Mouse (Mus musculus) lung, adult 2 months (tissue): ENCODE results near the gene Cntrob. TPM values are rescaled to one million over a fixed set of nuclear protein-coding genes. Genes with fewer than 3 reads are reported as not detected.
"Not testable (repeated sequence)": the region's sequence is repeated elsewhere in the genome, so short reads cannot be mapped to it uniquely, and the experiment has no call there.

Source experiments
- DNase-seq: peaks from one replicate; pipeline ENCODE4 v3.0.0; 2022
- H3K4me1 ChIP-seq: fragments of 200-500 bp; 2 replicates; pipeline ENCODE4 v1.6.1; 2011; ENCODE audit warnings: low read length; ENCODE audit not compliant: control insufficient read depth, insufficient read depth
- H3K4me3 ChIP-seq: fragments of 200-500 bp; replicated peaks from 2 replicates; pipeline ENCODE3; 2011; ENCODE audit warnings: low read depth, mild to moderate bottlenecking, control low read depth, low read length; ENCODE audit errors: extremely low read depth
- CTCF ChIP-seq: fragments of 200-500 bp; IDR thresholded peaks from 2 replicates; pipeline ENCODE4 v1.5.1; 2011; ENCODE audit warnings: mild to moderate bottlenecking, low read length, control low read depth; ENCODE audit not compliant: insufficient read depth
- POLR2A ChIP-seq: fragments of 200-500 bp; IDR thresholded peaks from 2 replicates; pipeline ENCODE4 v1.6.1; 2011; ENCODE audit warnings: low read depth, mild to moderate bottlenecking, control low read depth, low read length, borderline replicate concordance; ENCODE audit errors: extremely low read depth
- WGBS: fragments of 180-500 bp; shearing (Covaris S2); methylation state at CpG from one replicate; pipeline ENCODE4 v1.1.7; 2018; 5-methylcytosine and 5-hydroxymethylcytosine counted together
- polyA plus RNA-seq: library from polyadenylated mRNA; depleted of rRNA; stranded (reverse); fragments of >200 nt; gene quantifications from 2 replicates; pipeline ENCODE4 v1.2.3, GENCODE M21; 2012

Gene Cntrob
- polyA plus RNA-seq, 1 experiment: 6.9 TPM

- Histone ChIP-seq H3K4me3 (no peak overlapping the region), H3K4me1 (peaks cover 6% of the 10 kb centered on the region; the same call in 1 of the 2 replicates)
- WGBS: 31% methylated on average over 9 of the region's 9 CpGs
- no peak for TF ChIP-seq POLR2A
- TF ChIP-seq CTCF: no peak
- DNase-seq: no peak
Observed at GRCm38 (mm10) chr11:69327157-69327442, 3.5 kb upstream of the Cntrob start.

GRCm38 (mm10) chr11:69326408-69327156, 3.0 kb upstream of the Cntrob start:
- TF ChIP-seq CTCF: no peak
- no peak for TF ChIP-seq POLR2A
- Histone ChIP-seq H3K4me3 (peak overlapping the region; percentile 57), H3K4me1 (peaks cover 6% of the 10 kb centered on the region; the same call in 1 of the 2 replicates)
- no peak for DNase-seq
- 3% methylated on average over 45 of the region's 45 CpGs for WGBS

- Histone ChIP-seq H3K4me1 (peaks cover 6% of the 10 kb centered on the region; the same call in 1 of the 2 replicates), H3K4me3 (peak within 1 kb of the TSS; percentile 57)
- TF ChIP-seq POLR2A: peak; percentile 50; the same call in 1 of the 2 replicates
- no peak for TF ChIP-seq CTCF
- DNase-seq: peak; percentile 80
- WGBS: 9% methylated on average over 26 of the region's 26 CpGs
Observed at GRCm38 (mm10) chr11:69325628-69326407, 2.2 kb upstream of the Cntrob start, which contains the start of gene Kcnab3. Gene Kcnab3 (plus strand): TSS chr11:69326258.

GRCm38 (mm10) chr11:69324749-69325148, 1.2 kb upstream of the Cntrob start:
- DNase-seq: no peak
- WGBS: 75% methylated on average over 6 of the region's 6 CpGs
- no peak for TF ChIP-seq POLR2A
- no peak for TF ChIP-seq CTCF
- Histone ChIP-seq H3K4me3 (no peak overlapping the region), H3K4me1 (peaks cover 6% of the 10 kb centered on the region; the same call in 1 of the 2 replicates)

GRCm38 (mm10) chr11:69322693-69323471, 693 bp downstream of the Cntrob start:
- H3K4me3 ChIP-seq: peak overlapping the region; percentile 82
- no peak for TF ChIP-seq CTCF
- TF ChIP-seq POLR2A: no peak
- no peak for DNase-seq
- H3K4me1 ChIP-seq: peaks cover 6% of the 10 kb centered on the region; the same call in 1 of the 2 replicates
- 14% methylated on average over 18 of the region's 18 CpGs for WGBS

GRCm38 (mm10) chr11:69322010-69322409, 1.6 kb downstream of the Cntrob start:
- no peak overlapping the region for H3K4me3 ChIP-seq
- TF ChIP-seq CTCF: no peak
- TF ChIP-seq POLR2A: no peak
- WGBS: 66% methylated on average over 6 of the region's 6 CpGs
- H3K4me1 ChIP-seq: peaks cover 6% of the 10 kb centered on the region; the same call in 1 of the 2 replicates
- no peak for DNase-seq

- TF ChIP-seq CTCF: no peak
- TF ChIP-seq POLR2A: no peak
- Histone ChIP-seq H3K4me3 (no peak overlapping the region), H3K4me1 (peaks cover 6% of the 10 kb centered on the region; the same call in 1 of the 2 replicates)
- no peak for DNase-seq
- 97% methylated on average over 6 of the region's 6 CpGs for WGBS
Observed at GRCm38 (mm10) chr11:69321580-69321979, 2.0 kb downstream of the Cntrob start.

- not testable (repeated sequence) for H3K4me3 ChIP-seq, DNase-seq, H3K4me1 ChIP-seq
- 90% methylated on average over 3 of the region's 3 CpGs for WGBS
Observed at GRCm38 (mm10) chr11:69318000-69318399, 5.6 kb downstream of the Cntrob start.

GRCm38 (mm10) chr11:69316361-69316760, 7.2 kb downstream of the Cntrob start:
- Histone ChIP-seq H3K4me1 (no peaks in the 10 kb centered on the region), H3K4me3 (no peak overlapping the region)
- no peak for DNase-seq
- TF ChIP-seq CTCF (no peak), POLR2A (no peak)
- WGBS: 93% methylated on average over 6 of the region's 6 CpGs
